Mouse (Mus musculus) left cerebral cortex, postnatal 10 days (tissue): Measurements from ENCODE around the gene Col13a1. TPM values are rescaled to one million over a fixed set of nuclear protein-coding genes. Genes with fewer than 3 reads are reported as not detected.

ENCODE experiments used
- DNase-seq, 2 experiments: peaks; one replicate each; pipeline ENCODE4 v3.0.0; 2021 to 2022; ENCODE audit warnings: low spot score in 2 of 2, mixed read lengths in 1 of 2; ENCODE audit errors: extremely low spot score in 1 of 2
- intact Hi-C: fragments of 180-260 bp; cut with DNase I; formaldehyde crosslinking; loops from one replicate; pipeline ENCODE4 v1.15.1; 2025
- total RNA-seq, 2 experiments: library from RNA; stranded (reverse); gene quantifications; 2 replicates each; pipeline ENCODE4 v1.2.3; 2021

The Col13a1 gene
- total RNA-seq, 2 experiments from 2014 or later: 1.8 to 2.0 TPM

GRCm38 (mm10) chr10:61844475-61844874 lies 134.4 kb downstream of the Col13a1 start:
- intact Hi-C loops: loop anchor here (5.0 kb wide), 1 partner anchor 133 kb away; the partner anchor contains the start of gene Col13a1
- DNase-seq: no peak

GRCm38 (mm10) chr10:61842261-61842660 lies 136.6 kb downstream of the Col13a1 start:
- no peak for DNase-seq
- intact Hi-C loops: loop anchor here (5.0 kb wide), 1 partner anchor 135 kb away; the partner anchor contains the start of gene Col13a1

DNA sequence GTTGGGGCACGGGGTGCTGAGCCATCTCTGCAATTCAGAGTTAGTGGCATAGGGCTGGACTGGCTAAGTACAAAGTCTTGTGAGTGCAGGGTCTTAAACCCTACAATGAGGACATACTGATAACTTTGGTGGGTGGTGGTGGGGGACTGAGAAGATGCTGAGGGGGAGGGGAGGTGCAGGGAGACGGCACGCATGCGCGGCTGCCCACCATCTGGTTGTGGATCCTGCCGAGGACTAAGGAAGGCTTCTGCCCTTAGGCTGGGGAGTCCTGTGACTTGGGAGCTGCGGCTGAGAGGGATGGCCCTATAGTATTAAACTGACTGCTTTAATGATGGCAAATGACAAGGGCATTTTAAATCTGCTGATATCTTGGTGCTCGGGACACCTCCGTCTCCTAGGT lies 139.6 kb downstream of the Col13a1 start:
- DNase-seq: no peak
- intact Hi-C loops: loop anchor here (5.0 kb wide), 2 partner anchors 263 to 343 kb away; no protein-coding TSS in a partner anchor

- DNase-seq: no peak
- intact Hi-C loops: loop anchor here (5.0 kb wide), 2 partner anchors 264 to 344 kb away; no protein-coding TSS in a partner anchor
Measured at GRCm38 (mm10) chr10:61838769-61839168, 140.1 kb downstream of the Col13a1 start.

- intact Hi-C loops: loop anchor here (5.0 kb wide), 2 partner anchors 265 to 345 kb away; no protein-coding TSS in a partner anchor
- no peak for DNase-seq
Measured at GRCm38 (mm10) chr10:61837286-61837685, 141.6 kb downstream of the Col13a1 start.

DNA sequence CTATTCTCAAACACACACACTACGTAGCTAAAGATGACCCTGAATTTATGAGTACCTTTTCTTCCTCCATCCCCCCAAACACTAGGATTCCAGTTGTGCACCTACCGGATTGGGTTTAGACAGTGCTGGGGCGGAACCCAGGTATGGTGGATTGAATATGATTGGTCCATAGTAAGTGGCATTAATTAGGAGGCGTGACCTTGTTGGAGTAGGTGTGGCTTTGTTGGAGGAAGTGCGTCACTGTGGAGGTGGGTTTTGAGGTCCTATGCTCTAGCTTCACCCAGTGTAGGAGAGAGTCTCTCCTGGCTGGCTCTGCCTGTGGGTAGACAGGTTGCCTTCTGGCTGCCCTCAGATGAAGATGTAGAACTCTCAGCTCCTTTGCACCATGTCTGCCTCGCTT lies 144.6 kb downstream of the Col13a1 start:
- DNase-seq: no peak
- intact Hi-C loops: no loop called here

- DNase-seq: no peak
- intact Hi-C loops: no loop called here
Measured at GRCm38 (mm10) chr10:61832713-61833112, 146.2 kb downstream of the Col13a1 start.

GRCm38 (mm10) chr10:61831741-61832140 lies 147.2 kb downstream of the Col13a1 start:
- no peak for DNase-seq
- intact Hi-C loops: no loop called here

DNA sequence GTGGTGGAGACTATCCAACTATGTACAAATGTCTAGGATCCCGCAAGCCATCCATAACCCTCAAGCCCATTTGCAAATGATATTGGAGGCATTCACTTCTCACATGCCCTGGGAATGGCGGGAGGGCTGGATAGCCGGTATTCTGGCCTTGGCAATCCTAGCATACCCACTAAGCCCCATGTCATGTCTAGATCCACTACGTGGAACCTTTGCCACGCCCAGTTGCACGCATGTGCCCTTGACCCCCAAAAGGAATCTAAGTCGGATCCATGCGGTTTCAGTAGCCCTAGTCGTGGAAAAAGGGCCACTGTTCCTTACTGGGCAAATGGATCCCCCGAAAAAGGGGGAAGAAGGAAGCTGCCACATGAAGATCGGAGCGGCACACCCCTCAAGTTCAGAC lies 147.7 kb downstream of the Col13a1 start:
- intact Hi-C loops: no loop called here

DNA sequence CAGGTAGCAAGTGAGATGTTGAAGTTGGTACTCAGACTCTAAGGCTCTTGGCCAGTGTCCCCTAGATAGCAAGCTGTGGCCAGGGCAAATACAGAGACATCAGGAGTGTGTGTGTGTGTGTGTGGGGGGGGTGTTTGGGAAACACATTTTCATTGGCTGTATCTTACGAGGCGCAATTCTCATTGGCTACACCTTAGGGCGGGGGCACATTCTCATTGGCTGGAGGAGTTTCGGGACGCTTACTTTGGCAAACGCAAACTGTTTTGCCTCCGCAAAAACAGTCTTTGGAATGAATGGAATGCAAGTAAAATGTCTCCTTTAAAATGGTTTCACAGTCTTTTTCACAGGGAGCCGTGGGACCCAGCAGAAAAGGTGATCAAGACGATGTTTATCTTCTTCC lies 148.1 kb downstream of the Col13a1 start:
- intact Hi-C loops: no loop called here
- no peak for DNase-seq

More for the DNA sequence above, 147.7 kb downstream of the Col13a1 start:
- no peak for DNase-seq

- no peak for DNase-seq
- intact Hi-C loops: no loop called here
Measured at GRCm38 (mm10) chr10:61829046-61829445, 149.9 kb downstream of the Col13a1 start.

GRCm38 (mm10) chr10:61827950-61828936 lies 150.7 kb downstream of the Col13a1 start:
- intact Hi-C loops: no loop called here

GRCm38 (mm10) chr10:61826753-61827435 lies 152.0 kb downstream of the Col13a1 start:
- intact Hi-C loops: no loop called here
- DNase-seq: no peak

More at GRCm38 (mm10) chr10:61827950-61828936, 150.7 kb downstream of the Col13a1 start:
- no peak for DNase-seq

- intact Hi-C loops: no loop called here
- no peak for DNase-seq
Measured at GRCm38 (mm10) chr10:61825979-61826752, 152.7 kb downstream of the Col13a1 start.

- intact Hi-C loops: no loop called here
- no peak for DNase-seq
Measured at GRCm38 (mm10) chr10:61825536-61825935, 153.4 kb downstream of the Col13a1 start.

DNA sequence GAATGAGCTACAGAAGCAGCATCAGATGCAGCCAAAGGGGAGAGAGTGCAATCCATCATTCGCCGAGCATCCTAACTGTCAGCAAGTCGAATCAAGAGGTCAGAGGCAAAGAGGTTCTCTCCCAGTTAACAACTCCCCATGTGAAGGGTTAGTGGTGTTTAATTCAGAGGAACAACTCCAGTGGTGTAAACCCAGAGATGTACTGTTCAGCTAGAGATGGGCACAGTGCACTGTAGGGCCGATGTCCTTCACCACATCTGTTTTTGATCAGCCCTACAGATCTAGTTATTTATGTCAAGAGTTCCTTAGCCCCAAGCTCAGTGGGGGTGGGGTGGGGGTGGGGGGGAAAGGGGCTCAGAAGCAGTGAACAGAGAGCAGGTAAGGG lies 155.2 kb downstream of the Col13a1 start:
- DNase-seq: no peak
- intact Hi-C loops: no loop called here

DNA sequence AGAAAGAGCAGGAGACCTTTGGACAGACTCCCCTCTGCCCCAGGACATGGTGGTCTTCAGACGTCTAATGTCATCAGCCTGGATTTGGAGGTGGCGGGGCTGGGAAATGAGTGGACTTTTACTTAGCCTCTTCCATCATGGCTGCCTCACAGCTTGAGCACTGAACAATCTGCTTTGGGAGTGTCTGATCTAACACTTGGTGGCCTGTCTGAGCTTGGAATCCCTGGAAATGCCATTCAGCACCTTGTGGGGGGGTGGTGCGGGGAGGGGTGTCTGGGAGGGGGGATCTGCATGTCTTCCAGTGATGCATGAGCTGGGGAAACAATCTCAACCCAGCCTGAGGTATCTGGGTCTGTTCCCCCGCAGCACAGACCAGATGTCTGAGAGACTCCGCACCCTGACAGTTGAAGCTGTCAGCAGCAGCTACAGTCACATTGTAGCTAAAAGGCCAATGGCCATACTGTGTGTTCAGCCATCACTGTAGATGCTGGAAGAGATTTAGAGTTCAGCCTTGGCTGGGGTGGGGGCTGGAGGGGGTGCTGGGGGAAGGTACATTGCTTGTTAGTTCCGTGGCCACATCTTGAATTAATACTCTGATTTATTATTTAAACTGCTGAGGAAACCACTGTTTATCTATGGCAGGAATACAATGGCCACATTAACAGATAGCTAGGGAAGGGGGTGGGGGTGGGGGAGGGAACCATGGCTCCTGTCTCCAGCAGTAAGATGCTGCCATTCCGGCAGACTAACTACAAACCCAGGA lies 155.8 kb downstream of the Col13a1 start:
- no peak for DNase-seq
- intact Hi-C loops: no loop called here

- no peak for DNase-seq
- intact Hi-C loops: no loop called here
Measured at GRCm38 (mm10) chr10:61820050-61820449, 158.9 kb downstream of the Col13a1 start.
